Mouse (Mus musculus): Measurements from ENCODE around the gene Ankmy1.

- TF ChIP-seq CTCF (conservative IDR thresholded peaks at IDR 0.05; ENCODE audit: low read length) = no peak
- no peak for TF ChIP-seq NANOG (IDR thresholded peaks at IDR 0.05; ENCODE audit: borderline replicate concordance, low read length)
These were observed 8.4 kb upstream of the Ankmy1 start for GRCm38 (mm10) chr1:92910925-92911720.
